Mouse (Mus musculus) erythroblast, embryonic 14.5 days (primary cell): ENCODE measurements around the gene Tssk2. TPM values are rescaled to one million over a fixed set of nuclear protein-coding genes. Genes with fewer than 3 reads are reported as not detected.

Experiments
- H3K27me3 ChIP-seq: 2 replicates; pipeline ENCODE4 v1.6.1; 2012; ENCODE audit warnings: inconsistent platforms; ENCODE audit not compliant: control insufficient read depth
- H3K36me3 ChIP-seq: 2 replicates; pipeline ENCODE4 v1.6.1; 2012; ENCODE audit warnings: mild to moderate bottlenecking, inconsistent platforms; ENCODE audit not compliant: control insufficient read depth
- H3K4me1 ChIP-seq: 2 replicates; pipeline ENCODE4 v1.6.1; 2012; ENCODE audit warnings: inconsistent platforms; ENCODE audit not compliant: control insufficient read depth
- H3K4me3 ChIP-seq: replicated peaks from 2 replicates; pipeline ENCODE3; 2012; ENCODE audit warnings: moderate library complexity, mild to moderate bottlenecking, inconsistent platforms
- H3K9me3 ChIP-seq: 2 replicates; pipeline ENCODE4 v1.6.1; 2012; ENCODE audit warnings: low read length, inconsistent platforms, mixed read lengths; ENCODE audit not compliant: control insufficient read depth
- GATA1 ChIP-seq: IDR thresholded peaks from 2 replicates; pipeline ENCODE4 v1.6.1; 2012; ENCODE audit warnings: low read length, inconsistent platforms, mixed read lengths
- TAL1 ChIP-seq: IDR thresholded peaks from 3 replicates; pipeline ENCODE4 v1.6.1; 2012; ENCODE audit warnings: low read length, inconsistent platforms, mixed read lengths
- polyA plus RNA-seq: library from polyadenylated mRNA; stranded (reverse); fragments of >175 nt; gene quantifications from 2 replicates; pipeline ENCODE4 v1.2.3, GENCODE M21; 2012

The Tssk2 gene
- polyA plus RNA-seq, 1 experiment, result not detected

DNA sequence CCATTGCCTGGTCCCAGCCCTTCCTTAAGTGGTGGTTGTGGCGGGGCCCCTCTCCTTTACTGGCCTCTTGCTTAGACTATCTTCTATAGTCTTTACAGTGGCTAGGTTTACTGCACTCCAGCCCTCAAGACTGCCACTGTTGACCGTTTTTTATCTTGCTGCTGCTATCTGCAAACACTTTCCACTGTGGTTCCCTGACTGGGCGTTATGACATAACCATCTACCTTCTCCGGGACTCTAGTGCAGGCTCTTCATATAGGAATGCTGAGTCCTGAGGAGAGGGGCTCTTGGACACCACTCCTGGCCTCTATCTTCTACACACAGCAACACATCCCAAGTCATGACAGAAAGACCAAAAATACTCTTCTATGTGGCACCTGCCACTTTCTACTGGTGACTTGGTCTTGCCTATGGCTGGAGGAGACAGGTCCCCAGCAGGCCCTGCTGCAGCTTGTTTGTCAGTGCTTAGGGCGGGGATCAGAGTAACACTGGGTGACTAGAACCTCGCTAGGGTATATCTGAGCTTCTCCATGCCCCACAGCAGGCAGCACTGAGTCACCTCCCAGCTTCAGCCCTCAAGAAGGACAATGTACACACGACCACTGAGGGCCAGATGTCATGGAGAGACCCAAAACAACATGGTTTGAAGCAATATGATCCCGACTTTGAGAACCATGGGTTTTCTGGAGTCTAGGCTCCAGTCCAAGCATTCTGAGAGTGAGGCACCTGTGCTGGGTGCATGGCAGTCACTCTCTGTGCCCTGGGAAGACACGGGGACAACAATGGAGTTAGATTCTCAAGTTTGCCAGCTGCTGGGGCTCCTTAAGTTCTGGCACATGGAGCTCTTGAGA, 35.4 kb downstream of the Tssk2 start:
- Histone ChIP-seq H3K27me3 (no peaks in the 10 kb centered on the region), H3K36me3 (no peaks in the 10 kb centered on the region), H3K4me3 (no peak overlapping the region), H3K4me1 (peaks cover 60% of the 10 kb centered on the region), H3K9me3 (no peaks in the 10 kb centered on the region)
- no peak for TF ChIP-seq TAL1
- no peak for TF ChIP-seq GATA1

DNA sequence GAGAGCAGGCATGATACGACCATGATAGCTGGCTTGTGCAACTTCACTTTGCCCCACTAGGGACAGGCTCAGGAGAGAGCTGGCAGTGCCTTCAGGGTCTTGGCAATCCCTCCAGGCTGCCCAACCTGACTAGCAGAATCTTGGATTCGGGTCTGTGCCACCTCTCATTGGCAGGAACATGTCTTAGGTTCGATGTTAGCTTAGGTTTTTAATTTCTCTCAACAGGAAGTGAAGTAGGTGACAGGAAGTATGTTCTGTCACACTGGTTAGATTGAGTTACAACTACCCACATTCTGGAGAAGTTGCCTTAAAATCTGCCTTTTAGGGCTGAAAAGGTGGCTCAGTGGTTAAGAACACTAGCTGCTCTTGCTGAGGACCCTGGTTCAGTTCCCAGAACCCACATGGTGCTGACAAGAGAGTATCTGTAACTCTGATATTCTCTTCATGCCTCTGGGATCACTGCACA, 36.0 kb downstream of the Tssk2 start:
- no peaks in the 10 kb centered on the region for H3K36me3 ChIP-seq
- no peak for TF ChIP-seq GATA1
- TF ChIP-seq TAL1, result no peak

DNA sequence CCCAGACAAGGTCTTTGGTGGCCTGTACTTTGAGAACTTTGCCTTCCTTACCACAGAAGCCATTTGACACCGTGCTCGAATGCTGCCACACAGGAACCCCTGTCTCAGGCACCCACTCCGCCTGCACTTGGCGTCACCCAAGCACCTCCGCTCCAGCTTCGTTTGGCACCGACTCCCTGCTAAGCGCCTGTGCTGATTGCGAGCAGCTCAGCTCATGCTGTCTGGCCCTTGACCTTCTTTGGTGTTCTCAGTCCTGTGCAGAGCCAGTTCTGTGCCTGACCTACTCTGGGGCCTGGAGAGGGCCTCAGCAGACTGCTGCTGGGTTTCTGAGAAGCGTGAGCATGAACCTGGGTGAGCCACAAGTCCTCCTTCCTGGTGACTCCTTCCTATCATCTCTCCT, 38.3 kb downstream of the Tssk2 start:
- Histone ChIP-seq H3K36me3 (no peaks in the 10 kb centered on the region), H3K4me3 (no peak overlapping the region), H3K4me1 (peaks cover 59% of the 10 kb centered on the region), H3K27me3 (no peaks in the 10 kb centered on the region), H3K9me3 (no peaks in the 10 kb centered on the region)
- TF ChIP-seq GATA1, result no peak
- no peak for TF ChIP-seq TAL1

More for the DNA sequence above, 36.0 kb downstream of the Tssk2 start:
- H3K27me3 ChIP-seq, result no peaks in the 10 kb centered on the region
- H3K9me3 ChIP-seq, result no peaks in the 10 kb centered on the region
- H3K4me1 ChIP-seq, result peaks cover 60% of the 10 kb centered on the region
- no peak overlapping the region for H3K4me3 ChIP-seq

DNA sequence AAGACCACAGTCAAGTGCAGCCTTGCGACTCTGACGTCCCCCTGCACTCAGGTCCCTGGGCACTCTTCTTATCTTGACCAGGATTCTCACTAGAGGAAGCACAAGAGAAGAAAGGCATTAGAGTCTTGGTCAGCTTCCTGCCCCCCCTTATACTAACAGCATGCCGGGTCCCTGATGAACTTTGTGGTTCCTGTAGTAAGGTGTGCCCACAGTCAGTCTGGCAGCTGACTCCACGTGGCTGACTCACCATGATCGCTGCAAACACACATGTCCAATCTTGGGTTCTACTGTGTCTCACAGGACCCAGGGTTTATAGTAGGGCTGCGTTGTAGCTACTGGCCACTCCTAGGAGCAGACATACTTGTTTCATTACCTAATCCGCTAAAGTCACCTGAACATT, 39.8 kb downstream of the Tssk2 start:
- no peaks in the 10 kb centered on the region for H3K27me3 ChIP-seq
- H3K4me1 ChIP-seq, result peaks cover 54% of the 10 kb centered on the region
- TF ChIP-seq GATA1 (no peak), TAL1 (no peak)
- H3K9me3 ChIP-seq, result no peaks in the 10 kb centered on the region
- no peaks in the 10 kb centered on the region for H3K36me3 ChIP-seq
- no peak overlapping the region for H3K4me3 ChIP-seq

- TF ChIP-seq TAL1 (no peak), GATA1 (no peak)
- Histone ChIP-seq H3K27me3 (no peaks in the 10 kb centered on the region), H3K36me3 (no peaks in the 10 kb centered on the region), H3K9me3 (no peaks in the 10 kb centered on the region), H3K4me3 (peak overlapping the region; percentile 39), H3K4me1 (peaks cover 48% of the 10 kb centered on the region)
Observed at GRCm38 (mm10) chr16:17938821-17939220, 40.4 kb downstream of the Tssk2 start.

GRCm38 (mm10) chr16:17939255-17939751, 40.9 kb downstream of the Tssk2 start:
- Histone ChIP-seq H3K36me3 (no peaks in the 10 kb centered on the region), H3K4me1 (peaks cover 43% of the 10 kb centered on the region), H3K4me3 (peak overlapping the region; percentile 39), H3K27me3 (no peaks in the 10 kb centered on the region), H3K9me3 (no peaks in the 10 kb centered on the region)
- no peak for TF ChIP-seq GATA1
- TF ChIP-seq TAL1, result no peak

GRCm38 (mm10) chr16:17943466-17943865, 45.0 kb downstream of the Tssk2 start:
- TF ChIP-seq TAL1 (no peak), GATA1 (no peak)
- no peaks in the 10 kb centered on the region for H3K36me3 ChIP-seq

GRCm38 (mm10) chr16:17945081-17945831, 46.8 kb downstream of the Tssk2 start:
- TF ChIP-seq TAL1 (no peak), GATA1 (no peak)
- H3K4me3 ChIP-seq, result no peak overlapping the region

More at GRCm38 (mm10) chr16:17943466-17943865, 45.0 kb downstream of the Tssk2 start:
- Histone ChIP-seq H3K27me3 (peaks cover 2% of the 10 kb centered on the region), H3K4me1 (peaks cover 16% of the 10 kb centered on the region), H3K4me3 (no peak overlapping the region), H3K9me3 (no peaks in the 10 kb centered on the region)

GRCm38 (mm10) chr16:17949421-17949877, 51.0 kb downstream of the Tssk2 start:
- Histone ChIP-seq H3K4me3 (no peak overlapping the region), H3K9me3 (no peaks in the 10 kb centered on the region), H3K27me3 (peaks cover 2% of the 10 kb centered on the region), H3K4me1 (no peaks in the 10 kb centered on the region; the same call in 1 of the 2 replicates), H3K36me3 (no peaks in the 10 kb centered on the region)
- no peak for TF ChIP-seq GATA1
- TF ChIP-seq TAL1, result no peak

More at GRCm38 (mm10) chr16:17945081-17945831, 46.8 kb downstream of the Tssk2 start:
- H3K4me1 ChIP-seq, result no peaks in the 10 kb centered on the region
- H3K27me3 ChIP-seq, result peaks cover 2% of the 10 kb centered on the region
- H3K9me3 ChIP-seq, result no peaks in the 10 kb centered on the region
- no peaks in the 10 kb centered on the region for H3K36me3 ChIP-seq

Other genes starting within 250 kb of the Tssk2 start
- gene Med15, start 165.7 kb upstream of the Tssk2 start, polyA plus RNA-seq, result 7.7 and 8.2 TPM in 2 replicates
- 0.22 and 1.5 TPM in 2 replicates for gene Klhl22, start 139.0 kb upstream of the Tssk2 start, polyA plus RNA-seq
- 0.03 TPM in 1 of 2 replicates, not detected in the other for gene Scarf2, start 101.4 kb upstream of the Tssk2 start, polyA plus RNA-seq
- gene B830017H08Rik, start 65.5 kb upstream of the Tssk2 start, polyA plus RNA-seq, result not detected in 2 replicates
- 0.44 and 0.70 TPM in 2 replicates for gene Car15, start 60.3 kb upstream of the Tssk2 start, polyA plus RNA-seq
- gene Gm20518, start 7.0 kb upstream of the Tssk2 start, polyA plus RNA-seq, result 0.07 and 0.08 TPM in 2 replicates
- not detected in 2 replicates for gene Tssk1, start 4.4 kb upstream of the Tssk2 start, polyA plus RNA-seq
- 0.68 and 1.1 TPM in 2 replicates for gene Dgcr2, start 75 bp upstream of the Tssk2 start, polyA plus RNA-seq
- gene Ess2, start 12.7 kb downstream of the Tssk2 start, polyA plus RNA-seq, result 2.0 and 2.1 TPM in 2 replicates
- 0.04 TPM in 1 of 2 replicates, not detected in the other for gene Gsc2, start 16.4 kb downstream of the Tssk2 start, polyA plus RNA-seq
- 5.4 and 5.9 TPM in 2 replicates for gene Slc25a1, start 29.6 kb downstream of the Tssk2 start, polyA plus RNA-seq
- gene Vpreb2, start 81.8 kb downstream of the Tssk2 start, polyA plus RNA-seq, result not detected in 2 replicates
- gene Dgcr6, start 154.2 kb downstream of the Tssk2 start, polyA plus RNA-seq, result 0.66 and 1.0 TPM in 2 replicates
- gene Prodh, start 191.6 kb downstream of the Tssk2 start, polyA plus RNA-seq, result 0.06 and 0.20 TPM in 2 replicates
- 0.02 TPM in 1 of 2 replicates, not detected in the other for gene Rtn4r, start 229.0 kb downstream of the Tssk2 start, polyA plus RNA-seq